Mouse (Mus musculus): ENCODE data around the gene Kcnd3.

Kcnd3 gene

DNA sequence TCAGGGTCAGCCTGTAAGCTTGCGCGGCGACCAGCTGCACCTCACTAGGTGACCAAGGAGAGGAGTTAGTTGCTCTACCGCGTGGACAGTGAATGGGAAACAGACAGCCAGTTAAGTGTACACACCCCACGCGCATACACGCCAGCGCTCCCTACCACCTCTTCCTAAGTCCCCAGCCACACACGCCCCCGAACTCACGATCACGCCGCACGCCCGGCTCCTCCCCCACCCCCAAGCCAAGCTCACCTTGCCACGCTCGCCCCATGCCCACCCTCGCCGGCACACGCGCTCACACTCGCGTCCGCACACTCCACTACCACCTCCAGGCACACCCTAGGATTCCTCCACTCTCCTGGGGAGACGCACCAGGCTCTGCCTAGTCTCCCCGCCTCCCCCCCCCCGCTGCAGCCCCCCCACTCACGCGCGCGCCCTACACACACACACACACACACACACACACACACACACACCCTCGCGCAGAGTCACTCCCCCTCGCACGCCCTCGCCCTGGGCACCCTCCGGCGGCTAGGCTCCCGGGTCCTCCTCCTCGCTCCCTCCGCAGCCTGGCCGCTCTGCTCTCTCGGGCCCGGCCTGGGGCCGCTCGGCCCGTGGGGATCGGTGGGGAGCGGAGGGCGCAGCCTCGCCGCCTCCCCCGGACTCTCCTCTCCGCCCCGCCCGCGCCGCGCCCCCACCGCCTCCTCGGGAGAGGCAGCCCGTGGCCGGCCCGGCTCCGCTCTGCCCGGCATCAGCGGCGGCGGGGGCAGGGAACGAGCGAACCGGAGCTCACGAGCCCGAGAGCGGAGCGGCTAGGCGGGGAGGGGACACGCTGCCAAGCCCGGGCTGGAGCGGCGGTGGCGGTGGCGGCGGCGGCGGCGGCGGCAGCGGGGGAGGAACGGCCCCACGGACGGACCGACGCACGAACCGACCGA is at the start of gene Kcnd3:
Gene Kcnd3 (plus strand): TSS at position 704 of the 929 bp plus-strand sequence.
- DNase-seq (ENCODE audit: low spot score), result no peak

DNA sequence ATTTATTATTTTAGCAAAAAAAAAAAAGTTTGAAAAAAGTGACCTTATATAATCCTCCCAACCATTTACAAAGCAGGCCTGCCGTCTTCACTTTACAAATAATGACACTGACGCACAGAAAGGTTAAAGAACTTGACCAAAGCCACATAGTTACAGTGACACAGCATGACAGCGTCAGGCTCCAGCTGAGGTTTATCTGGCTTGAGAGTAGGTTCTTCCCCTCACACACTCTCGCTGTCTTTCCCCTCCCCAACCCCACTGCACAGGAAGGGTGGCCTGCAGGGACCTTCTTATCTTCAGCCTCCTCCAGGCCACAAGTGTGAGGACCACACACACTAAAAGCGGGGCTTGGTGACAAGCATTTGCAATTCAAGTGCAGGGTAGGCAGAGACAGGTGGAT is 49.5 kb upstream of the Kcnd3 start:
- DNase-seq (ENCODE audit: low spot score), result no peak

DNA sequence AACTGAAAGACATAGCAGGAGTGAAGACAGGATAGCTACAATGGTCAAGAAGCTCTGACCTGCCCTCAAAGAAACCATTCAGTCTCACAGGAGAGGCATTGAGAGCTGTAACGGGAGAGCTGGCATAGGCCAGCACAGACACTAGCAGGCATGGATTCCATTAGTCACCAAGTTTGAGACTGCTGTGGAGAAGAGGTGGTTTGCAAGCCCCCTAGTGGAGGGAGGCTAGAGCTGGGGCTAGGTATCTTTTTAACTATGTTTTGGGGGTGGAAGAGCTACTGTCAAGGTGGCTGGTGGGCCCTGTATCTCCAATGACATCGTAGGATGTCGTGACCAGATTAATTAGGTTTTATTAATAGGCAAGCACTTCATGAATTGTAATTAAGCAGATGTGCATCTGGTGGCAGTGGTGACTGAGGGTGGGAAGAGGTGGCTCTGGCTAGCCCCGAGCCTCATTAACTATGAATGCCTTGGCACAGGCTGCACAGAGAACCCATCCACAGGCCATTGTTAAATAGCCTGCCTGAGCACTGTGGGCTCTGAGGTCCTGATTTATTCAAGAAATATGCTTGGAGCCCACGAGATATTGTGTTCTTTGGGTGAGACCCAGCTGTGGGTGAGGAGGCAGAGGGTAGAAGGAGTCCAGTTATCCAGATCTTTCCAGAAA is 48.6 kb upstream of the Kcnd3 start:
- no peak for DNase-seq (ENCODE audit: low spot score)

GRCm38 (mm10) chr3:105404077-105404446 is 48.1 kb upstream of the Kcnd3 start:
- no peak for DNase-seq (ENCODE audit: low spot score)

DNA sequence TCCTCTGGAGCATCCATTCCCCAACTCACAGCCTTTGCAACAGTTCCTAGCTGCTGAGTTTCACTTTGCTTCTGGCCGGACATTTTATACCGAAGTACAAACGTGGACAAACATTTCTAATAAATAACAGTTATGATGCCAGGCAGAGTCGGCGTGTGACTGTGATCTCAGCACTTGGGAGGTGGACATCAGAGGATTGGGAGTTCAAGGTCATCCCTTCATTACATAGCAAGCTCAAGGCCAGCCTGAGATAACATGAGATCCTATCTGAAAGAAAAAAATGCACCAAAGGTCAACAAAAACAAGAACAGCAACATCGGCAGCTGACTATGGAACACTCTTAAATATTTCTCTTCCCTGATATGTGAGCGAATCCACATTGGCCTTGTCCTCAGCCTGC is 46.6 kb upstream of the Kcnd3 start:
- DNase-seq (ENCODE audit: low spot score), result no peak

DNA sequence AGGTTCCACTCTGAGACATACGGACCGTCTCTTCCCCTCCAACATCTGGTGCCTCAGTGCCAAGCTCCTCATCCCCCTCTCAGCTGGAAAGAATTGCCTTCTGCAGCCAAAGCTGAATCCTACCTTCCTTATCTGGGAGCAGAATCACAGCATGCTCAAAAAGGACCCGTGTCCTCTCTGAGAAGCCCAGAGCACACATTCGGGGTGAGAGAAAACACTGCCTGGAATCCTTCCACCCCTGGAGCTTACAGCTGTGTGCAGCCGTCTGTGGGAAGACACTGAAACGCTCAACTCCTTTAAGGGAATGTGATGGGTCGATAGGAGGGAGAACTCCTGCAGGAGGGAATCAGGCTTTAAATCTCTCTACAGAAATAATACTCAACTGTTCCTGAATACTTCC is 46.1 kb upstream of the Kcnd3 start:
- no peak for DNase-seq (ENCODE audit: low spot score)

DNA sequence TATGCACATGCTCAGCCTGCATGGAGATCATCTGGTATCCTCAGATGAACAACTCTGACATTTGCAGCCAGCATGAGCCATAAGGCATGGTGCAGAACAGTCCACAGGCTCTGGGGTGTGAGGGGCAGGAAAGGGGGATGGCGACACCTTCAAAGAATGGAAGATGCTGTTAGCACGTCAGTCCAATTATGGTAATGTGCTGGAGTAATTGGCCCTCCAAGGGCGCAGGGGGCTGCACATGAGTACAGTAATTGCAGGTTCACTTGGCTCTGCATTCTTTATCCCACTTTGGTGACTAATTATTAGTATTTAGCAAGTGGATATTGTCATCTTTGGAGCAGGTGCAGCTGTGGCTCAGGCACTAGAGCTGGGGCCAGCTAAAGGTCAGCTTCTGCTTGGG is 43.9 kb upstream of the Kcnd3 start:
- DNase-seq (ENCODE audit: low spot score), result no peak

DNA sequence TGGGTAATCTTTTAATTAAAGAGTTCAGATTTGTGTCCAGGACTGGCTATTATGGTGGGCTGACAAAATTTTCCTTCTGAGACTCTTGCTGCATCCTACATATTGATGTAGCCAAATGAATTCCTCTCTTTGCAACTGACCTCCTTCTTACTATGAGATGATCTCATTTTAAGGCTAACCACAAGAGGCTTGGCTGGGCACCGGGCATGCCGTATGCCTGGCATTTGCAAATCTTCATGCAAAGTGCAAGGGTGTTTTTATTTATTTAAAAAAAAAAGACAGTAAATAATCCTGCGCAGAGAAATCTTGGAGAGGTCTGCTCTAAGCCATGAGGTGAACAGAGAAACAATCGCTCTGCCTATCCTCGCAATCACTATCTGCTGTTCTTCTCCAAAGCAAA is 41.3 kb upstream of the Kcnd3 start:
- no peak for DNase-seq (ENCODE audit: low spot score)

DNA sequence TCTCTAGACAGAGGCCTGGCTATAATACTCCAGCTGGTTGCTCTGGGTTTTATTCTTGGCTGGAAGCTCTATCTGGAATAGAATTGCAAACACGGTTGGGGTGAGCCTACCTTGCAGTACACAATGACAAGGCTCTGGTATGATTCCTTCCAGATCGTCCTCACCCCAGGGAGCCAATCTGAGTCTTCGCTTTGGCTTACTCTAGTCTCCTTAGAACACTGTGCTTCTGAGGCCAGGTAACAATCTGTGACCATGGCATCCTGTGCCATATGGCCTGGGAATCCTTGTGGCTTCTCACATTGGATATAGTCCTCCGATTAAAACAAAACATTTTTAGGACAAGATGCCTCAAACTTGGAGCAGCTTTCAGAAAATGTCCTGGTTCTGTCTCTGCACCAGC is 40.4 kb upstream of the Kcnd3 start:
- no peak for DNase-seq (ENCODE audit: low spot score)

DNA sequence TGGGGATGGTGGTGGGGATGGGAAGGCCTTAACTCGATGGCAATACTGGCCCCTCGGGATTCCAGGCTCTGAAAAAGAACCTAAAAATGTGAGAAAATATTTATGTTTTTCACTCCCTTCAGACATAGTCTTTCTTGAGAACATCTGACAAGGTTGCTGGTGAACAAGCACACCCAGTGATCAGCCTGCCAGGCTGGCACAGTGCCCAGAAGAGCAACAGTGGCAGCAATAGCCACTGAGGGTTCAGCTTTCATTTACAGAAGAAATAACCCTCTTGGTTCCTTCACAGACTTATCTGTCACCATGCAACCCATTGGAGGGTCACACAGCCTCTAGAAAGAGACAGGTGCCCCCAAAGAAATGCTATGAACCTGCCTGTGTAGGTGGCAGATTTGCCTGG is 39.9 kb upstream of the Kcnd3 start:
- no peak for DNase-seq (ENCODE audit: low spot score)

GRCm38 (mm10) chr3:105412681-105413080 is 39.4 kb upstream of the Kcnd3 start:
- no peak for DNase-seq (ENCODE audit: low spot score)

GRCm38 (mm10) chr3:105418441-105418840 is 33.7 kb upstream of the Kcnd3 start:
- DNase-seq (ENCODE audit: low spot score), result no peak

DNA sequence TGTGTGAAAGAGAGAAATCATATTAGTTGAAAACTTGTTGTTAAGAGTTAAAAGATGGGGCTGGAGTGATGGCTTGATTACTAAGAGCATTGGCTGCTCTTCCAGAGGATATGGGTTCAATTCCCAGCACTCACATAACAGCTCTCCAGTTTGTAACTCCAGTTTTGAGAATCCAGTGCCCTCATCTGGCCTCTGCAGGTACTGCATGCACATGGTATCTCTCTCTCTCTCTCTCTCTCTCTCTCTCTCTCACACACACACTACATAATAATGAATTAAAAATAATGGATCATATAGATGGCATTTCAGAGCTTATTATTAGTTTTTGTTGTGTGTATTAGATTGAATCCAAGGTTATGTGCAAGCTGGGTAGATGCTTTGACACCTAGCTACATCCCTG is 29.7 kb upstream of the Kcnd3 start:
- DNase-seq (ENCODE audit: low spot score), result no peak

DNA sequence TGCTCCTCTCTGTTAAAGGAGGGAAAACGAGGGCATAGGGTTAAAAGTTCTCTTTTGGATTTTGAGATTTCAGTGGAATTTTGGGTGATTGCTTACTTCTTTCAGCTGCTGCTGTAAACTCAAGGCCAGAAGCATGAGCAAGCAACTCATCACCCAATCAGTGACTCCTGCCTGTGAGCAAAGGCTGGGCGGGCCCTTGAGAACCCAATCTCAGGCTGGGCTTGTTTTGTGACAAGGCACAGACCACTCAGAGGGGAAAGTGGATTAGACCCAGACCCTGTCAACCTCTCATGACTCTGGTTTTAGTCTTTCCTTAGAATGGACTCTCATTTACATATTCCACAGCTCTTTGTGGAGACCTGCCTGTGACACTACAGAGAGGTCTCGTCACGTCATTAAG is 28.7 kb upstream of the Kcnd3 start:
- no peak for DNase-seq (ENCODE audit: low spot score)

DNA sequence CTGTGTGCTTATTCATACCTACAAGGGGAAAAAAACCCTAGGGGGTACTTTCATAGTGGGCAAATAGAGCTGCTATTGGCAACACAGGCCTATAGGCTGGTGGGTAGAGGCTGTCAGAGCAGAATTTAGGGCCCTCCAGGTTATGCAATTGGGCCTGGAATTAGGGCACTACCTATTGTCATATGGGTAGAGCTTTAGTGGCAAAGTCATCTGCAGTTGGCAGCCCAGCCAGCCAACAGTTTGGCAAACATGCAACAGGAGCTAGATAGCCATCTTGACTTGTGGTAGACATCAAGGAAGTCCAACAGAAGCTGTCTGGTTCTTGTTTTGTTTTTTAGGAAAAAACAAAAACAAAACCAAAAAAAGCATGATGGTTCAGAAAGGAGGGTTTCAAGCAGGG is 23.5 kb upstream of the Kcnd3 start:
- DNase-seq (ENCODE audit: low spot score), result no peak

GRCm38 (mm10) chr3:105436383-105436782 is 15.7 kb upstream of the Kcnd3 start:
- no peak for DNase-seq (ENCODE audit: low spot score)

- no peak for DNase-seq (ENCODE audit: low spot score)
These were observed 15.2 kb upstream of the Kcnd3 start for GRCm38 (mm10) chr3:105436971-105437370.

- DNase-seq (ENCODE audit: low spot score), result no peak
These were observed 11.1 kb upstream of the Kcnd3 start for GRCm38 (mm10) chr3:105440873-105441495.

DNA sequence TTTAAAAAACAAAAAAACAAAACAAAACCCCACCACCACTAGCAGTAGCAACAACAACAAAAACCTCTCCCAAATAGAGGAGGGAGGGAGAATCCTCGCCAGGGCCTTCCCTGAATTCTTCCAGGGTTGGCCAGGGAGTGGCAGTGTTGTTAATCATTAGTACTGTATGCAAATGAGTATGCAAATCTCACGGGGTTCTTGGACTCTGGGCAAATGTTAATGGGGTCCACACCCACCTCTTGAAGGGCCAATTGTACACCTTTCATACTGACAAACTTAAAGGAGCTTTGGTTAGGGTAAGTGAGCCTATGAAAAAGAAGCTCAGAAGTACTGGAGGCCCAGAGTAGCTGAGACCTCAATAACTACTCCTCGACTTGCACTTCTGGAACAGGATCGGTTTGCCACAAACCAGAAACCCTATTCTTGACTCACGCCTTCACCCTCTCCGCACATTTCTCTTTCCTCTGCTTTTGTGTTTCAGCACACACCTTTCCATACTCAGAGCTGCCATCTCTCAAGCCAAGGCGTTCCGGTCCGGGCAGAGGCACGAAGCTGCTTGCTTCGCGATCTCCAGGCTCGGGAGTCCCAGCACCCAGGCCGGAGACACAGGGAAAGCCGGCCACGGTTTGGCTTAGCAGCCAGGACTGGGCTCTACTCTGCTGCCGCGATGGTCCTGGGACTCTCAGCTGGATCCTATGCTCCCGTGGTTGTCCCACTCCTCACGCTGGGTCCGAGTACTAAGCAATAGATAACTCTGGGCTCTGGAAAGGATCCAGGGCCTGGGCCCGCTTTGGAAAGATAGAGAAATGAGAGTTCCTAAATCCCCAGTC is 1.3 kb upstream of the Kcnd3 start:
- peak; percentile 48 for DNase-seq (ENCODE audit: low spot score)

GRCm38 (mm10) chr3:105452556-105453213 is 555 bp downstream of the Kcnd3 start:
- no peak for DNase-seq (ENCODE audit: low spot score)

DNA sequence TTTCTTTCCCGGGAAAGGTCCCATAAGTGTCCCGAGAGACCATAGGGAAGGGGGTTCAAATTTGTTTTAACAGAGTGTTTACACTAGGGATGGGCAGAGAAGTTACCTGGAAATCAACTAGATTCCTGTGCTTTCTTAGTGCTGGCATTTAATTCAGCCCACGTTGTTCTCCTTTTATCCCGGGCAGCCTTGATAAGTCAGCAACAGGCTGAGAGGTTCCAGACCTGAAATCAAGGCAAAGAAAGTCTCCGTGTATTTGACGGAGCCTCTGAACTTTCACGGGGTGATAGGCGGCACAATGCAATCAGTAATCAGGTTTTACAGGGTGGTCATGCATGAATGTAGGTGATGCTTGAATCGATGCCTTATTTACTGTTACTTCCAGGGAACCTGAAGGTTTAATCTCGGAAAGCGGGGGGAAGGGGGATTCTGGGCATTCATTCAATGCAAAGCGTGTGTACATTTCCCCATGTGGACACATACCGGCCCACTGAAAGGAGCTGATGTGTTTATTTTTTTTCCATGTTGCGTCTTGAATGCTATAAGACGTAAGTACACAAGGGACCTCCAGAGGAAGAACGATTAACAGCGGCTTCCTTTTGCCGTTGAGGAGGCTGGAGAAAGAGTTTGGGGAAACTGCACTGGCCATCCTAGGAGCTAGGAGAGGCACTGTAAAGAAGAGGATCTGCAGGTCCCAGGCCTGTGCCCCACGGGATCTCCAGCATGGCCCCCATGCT is 1.3 kb downstream of the Kcnd3 start:
- DNase-seq (ENCODE audit: low spot score), result no peak

Measured in left cerebral cortex, adult 11 months (tissue).